Mouse (Mus musculus): ENCODE measurements around the gene Bcl3. TPM values are rescaled to one million over a fixed set of nuclear protein-coding genes. Genes with fewer than 3 reads are reported as not detected.

Gene Bcl3
- polyA plus RNA-seq, 1 experiment from 2014 or later = 3.5 TPM

GRCm38 (mm10) chr7:19864241-19864640 is 41.7 kb upstream of the Bcl3 start:
- no peaks in the 10 kb centered on the region for H3K36me3 ChIP-seq (ENCODE audit: insufficient read depth, low read length)
- no peak overlapping the region for H3K4me3 ChIP-seq (replicated peaks; ENCODE audit: low read depth, low read length)
- H3K9ac ChIP-seq (ENCODE audit: low read depth, low read length) = no peak overlapping the region
- no peaks in the 10 kb centered on the region for H3K9me3 ChIP-seq (replicated peaks; ENCODE audit: low read length)
- no peak overlapping the region for H3K4me2 ChIP-seq (ENCODE audit: low read length)
- no peaks in the 10 kb centered on the region for H3K27me3 ChIP-seq (ENCODE audit: insufficient read depth, low read length)
- H3K4me1 ChIP-seq (replicated peaks; ENCODE audit: insufficient read depth, low read length) = no peaks in the 10 kb centered on the region
- TF ChIP-seq CTCF (IDR thresholded peaks at IDR 0.05; ENCODE audit: low read depth) = no peak
- ATAC-seq (replicated peaks; ENCODE audit: low FRiP score, low read depth) (0 out of 2 replicates have a peak, but pooled peaks have one; percentile 40), DNase-seq (ENCODE audit: low spot score) (no peak)
- 31% methylated on average over 2 of the region's 2 CpGs for WGBS
- H3K27ac ChIP-seq = no peak overlapping the region

GRCm38 (mm10) chr7:19861199-19861598 is 38.6 kb upstream of the Bcl3 start, which contains the start of gene Ceacam16:
Gene Ceacam16, minus strand, starts transcription at chr7:19861299.
- Histone ChIP-seq H3K9me3 (replicated peaks; ENCODE audit: low read length) (no peaks in the 10 kb centered on the region), H3K4me2 (ENCODE audit: low read length) (no peak within 1 kb of the TSS), H3K4me3 (replicated peaks; ENCODE audit: low read depth, low read length) (no peak within 1 kb of the TSS), H3K36me3 (ENCODE audit: insufficient read depth, low read length) (no peaks in the 10 kb centered on the region), H3K27ac (no peak within 1 kb of the TSS), H3K27me3 (ENCODE audit: insufficient read depth, low read length) (no peaks in the 10 kb centered on the region), H3K9ac (ENCODE audit: low read depth, low read length) (no peak within 1 kb of the TSS), H3K4me1 (replicated peaks; ENCODE audit: insufficient read depth, low read length) (no peaks in the 10 kb centered on the region)
- whole genome bisulfite sequencing = 81% methylated on average over 9 of the region's 9 CpGs
- no peak for ATAC-seq (replicated peaks; ENCODE audit: low FRiP score, low read depth)
- no peak for TF ChIP-seq CTCF (IDR thresholded peaks at IDR 0.05; ENCODE audit: low read depth)
- no peak for DNase-seq (ENCODE audit: low spot score)

GRCm38 (mm10) chr7:19859740-19860139 is 37.2 kb upstream of the Bcl3 start:
- H3K27ac ChIP-seq = no peak overlapping the region

GRCm38 (mm10) chr7:19856283-19856682 is 33.7 kb upstream of the Bcl3 start:
- no peaks in the 10 kb centered on the region for H3K4me1 ChIP-seq (replicated peaks; ENCODE audit: insufficient read depth, low read length)
- DNase-seq (ENCODE audit: low spot score) = no peak
- no peaks in the 10 kb centered on the region for H3K27me3 ChIP-seq (ENCODE audit: insufficient read depth, low read length)
- H3K9me3 ChIP-seq (replicated peaks; ENCODE audit: low read length) = no peaks in the 10 kb centered on the region
- TF ChIP-seq CTCF (IDR thresholded peaks at IDR 0.05; ENCODE audit: low read depth) = no peak
- H3K36me3 ChIP-seq (ENCODE audit: insufficient read depth, low read length) = no peaks in the 10 kb centered on the region
- 84% methylated on average over 6 of the region's 6 CpGs for WGBS
- no peak overlapping the region for H3K4me3 ChIP-seq (replicated peaks; ENCODE audit: low read depth, low read length)
- H3K4me2 ChIP-seq (ENCODE audit: low read length) = no peak overlapping the region
- H3K27ac ChIP-seq = no peak overlapping the region
- no peak for ATAC-seq (replicated peaks; ENCODE audit: low FRiP score, low read depth)
- H3K9ac ChIP-seq (ENCODE audit: low read depth, low read length) = no peak overlapping the region

More at GRCm38 (mm10) chr7:19859740-19860139, 37.2 kb upstream of the Bcl3 start:
- no peak for DNase-seq (ENCODE audit: low spot score)
- Histone ChIP-seq H3K9me3 (replicated peaks; ENCODE audit: low read length) (no peaks in the 10 kb centered on the region), H3K4me3 (replicated peaks; ENCODE audit: low read depth, low read length) (no peak overlapping the region), H3K4me2 (ENCODE audit: low read length) (no peak overlapping the region), H3K36me3 (ENCODE audit: insufficient read depth, low read length) (no peaks in the 10 kb centered on the region), H3K4me1 (replicated peaks; ENCODE audit: insufficient read depth, low read length) (no peaks in the 10 kb centered on the region), H3K9ac (ENCODE audit: low read depth, low read length) (no peak overlapping the region), H3K27me3 (ENCODE audit: insufficient read depth, low read length) (no peaks in the 10 kb centered on the region)
- 61% methylated on average over 10 of the region's 10 CpGs for WGBS
- no peak for ATAC-seq (replicated peaks; ENCODE audit: low FRiP score, low read depth)
- no peak for TF ChIP-seq CTCF (IDR thresholded peaks at IDR 0.05; ENCODE audit: low read depth)

GRCm38 (mm10) chr7:19855663-19856062 is 33.1 kb upstream of the Bcl3 start:
- ATAC-seq (replicated peaks; ENCODE audit: low FRiP score, low read depth) (no peak), DNase-seq (ENCODE audit: low spot score) (no peak)
- Histone ChIP-seq H3K9me3 (replicated peaks; ENCODE audit: low read length) (no peaks in the 10 kb centered on the region), H3K4me2 (ENCODE audit: low read length) (no peak overlapping the region), H3K4me1 (replicated peaks; ENCODE audit: insufficient read depth, low read length) (no peaks in the 10 kb centered on the region), H3K27me3 (ENCODE audit: insufficient read depth, low read length) (peaks cover 2% of the 10 kb centered on the region; the same call in 1 of the 2 replicates), H3K36me3 (ENCODE audit: insufficient read depth, low read length) (no peaks in the 10 kb centered on the region), H3K4me3 (replicated peaks; ENCODE audit: low read depth, low read length) (no peak overlapping the region), H3K9ac (ENCODE audit: low read depth, low read length) (no peak overlapping the region), H3K27ac (no peak overlapping the region)
- no peak for TF ChIP-seq CTCF (IDR thresholded peaks at IDR 0.05; ENCODE audit: low read depth)
- WGBS = 64% methylated on average over 5 of the region's 5 CpGs

GRCm38 (mm10) chr7:19853526-19853925 is 31.0 kb upstream of the Bcl3 start:
- H3K36me3 ChIP-seq (ENCODE audit: insufficient read depth, low read length) = no peaks in the 10 kb centered on the region
- peaks cover 5% of the 10 kb centered on the region; the same call in 1 of the 2 replicates for H3K27me3 ChIP-seq (ENCODE audit: insufficient read depth, low read length)
- H3K4me2 ChIP-seq (ENCODE audit: low read length) = no peak overlapping the region
- H3K4me1 ChIP-seq (replicated peaks; ENCODE audit: insufficient read depth, low read length) = no peaks in the 10 kb centered on the region
- DNase-seq (ENCODE audit: low spot score) = no peak
- no peak for ATAC-seq (replicated peaks; ENCODE audit: low FRiP score, low read depth)
- H3K27ac ChIP-seq = no peak overlapping the region
- TF ChIP-seq CTCF (IDR thresholded peaks at IDR 0.05; ENCODE audit: low read depth) = no peak
- WGBS = 86% methylated on average over 20 of the region's 20 CpGs
- no peak overlapping the region for H3K9ac ChIP-seq (ENCODE audit: low read depth, low read length)
- no peak overlapping the region for H3K4me3 ChIP-seq (replicated peaks; ENCODE audit: low read depth, low read length)
- H3K9me3 ChIP-seq (replicated peaks; ENCODE audit: low read length) = no peaks in the 10 kb centered on the region

Measured in kidney, postnatal 0 days (tissue).